Mouse (Mus musculus) heart, embryonic 12.5 days (tissue): Measurements from ENCODE around the gene Gabbr2. TPM values are rescaled to one million over a fixed set of nuclear protein-coding genes. Genes with fewer than 3 reads are reported as not detected.

Source experiments
- ATAC-seq: fragments of 200-750 bp; cut with Nextera tagmentation; 2 replicates; pipeline ENCODE4 v1.8.0; 2017; ENCODE audit warnings: moderate TSS enrichment, moderate library complexity; ENCODE audit not compliant: insufficient number of reproducible peaks, low FRiP score
- H3K27ac ChIP-seq: fragments of 300-500 bp; sonication (generic); 2 replicates; pipeline ENCODE4 v1.5.1; 2016; ENCODE audit warnings: mild to moderate bottlenecking, moderate library complexity; ENCODE audit not compliant: poor library complexity, severe bottlenecking
- H3K27me3 ChIP-seq: fragments of 300-500 bp; sonication (generic); replicated peaks from 2 replicates; pipeline ENCODE4 v1.6.1; 2016; ENCODE audit warnings: mild to moderate bottlenecking, moderate library complexity
- H3K36me3 ChIP-seq: fragments of 300-500 bp; sonication (generic); 2 replicates; pipeline ENCODE4 v1.6.1; 2016; ENCODE audit warnings: mild to moderate bottlenecking, moderate library complexity
- H3K4me1 ChIP-seq: fragments of 300-500 bp; sonication (generic); replicated peaks from 2 replicates; pipeline ENCODE4 v1.6.1; 2016; ENCODE audit warnings: mild to moderate bottlenecking
- H3K4me2 ChIP-seq: fragments of 300-500 bp; sonication (generic); 2 replicates; pipeline ENCODE4 v1.6.1; 2016; ENCODE audit warnings: mild to moderate bottlenecking, moderate library complexity
- H3K4me3 ChIP-seq: fragments of 300-500 bp; sonication (generic); 2 replicates; pipeline ENCODE4 v1.5.1; 2016; ENCODE audit warnings: mild to moderate bottlenecking
- H3K9ac ChIP-seq: fragments of 300-500 bp; sonication (generic); 2 replicates; pipeline ENCODE4 v1.6.1; 2016; ENCODE audit warnings: mild to moderate bottlenecking, moderate library complexity
- H3K9me3 ChIP-seq: fragments of 300-500 bp; sonication (generic); replicated peaks from 2 replicates; pipeline ENCODE4 v1.6.1; 2016; ENCODE audit warnings: mild to moderate bottlenecking, moderate library complexity
- WGBS: fragments of 180-500 bp; shearing (Covaris S2); methylation state at CpG from one replicate; pipeline ENCODE4 v1.1.7; 2016; 5-methylcytosine and 5-hydroxymethylcytosine counted together
- polyA plus RNA-seq: library from polyadenylated mRNA; unstranded; fragments of >200 nt; fragmentation: Nextera tagmentation; extraction: Ambion mirVana; gene quantifications from 2 replicates; pipeline ENCODE4 v1.2.1, GENCODE M21; 2016

The Gabbr2 gene
- polyA plus RNA-seq, 1 experiment from 2014 or later: 0.05 TPM

GRCm38 (mm10) chr4:46716361-46716760, 275.3 kb downstream of the Gabbr2 start:
- H3K27ac ChIP-seq: no peak overlapping the region
- peaks cover 21% of the 10 kb centered on the region for H3K4me1 ChIP-seq
- no peak for ATAC-seq
- H3K4me2 ChIP-seq: no peak overlapping the region
- H3K9ac ChIP-seq: no peak overlapping the region
- no peak overlapping the region for H3K4me3 ChIP-seq
- no peaks in the 10 kb centered on the region; the same call in none of the 2 replicates for H3K27me3 ChIP-seq
- H3K9me3 ChIP-seq: no peaks in the 10 kb centered on the region
- WGBS: 0% methylated on average over 1 of the region's 1 CpGs
- no peaks in the 10 kb centered on the region for H3K36me3 ChIP-seq

GRCm38 (mm10) chr4:46710523-46710922, 281.1 kb downstream of the Gabbr2 start:
- H3K36me3 ChIP-seq: no peaks in the 10 kb centered on the region
- no peaks in the 10 kb centered on the region for H3K9me3 ChIP-seq
- no peak for ATAC-seq
- H3K4me2 ChIP-seq: no peak overlapping the region
- H3K9ac ChIP-seq: no peak overlapping the region
- H3K4me3 ChIP-seq: no peak overlapping the region
- peaks cover 9% of the 10 kb centered on the region for H3K4me1 ChIP-seq
- H3K27me3 ChIP-seq: no peaks in the 10 kb centered on the region
- H3K27ac ChIP-seq: no peak overlapping the region
- WGBS: 57% methylated on average over 4 of the region's 4 CpGs

GRCm38 (mm10) chr4:46710018-46710417, 281.7 kb downstream of the Gabbr2 start:
- 69% methylated on average over 6 of the region's 6 CpGs for WGBS
- no peak overlapping the region for H3K4me3 ChIP-seq
- ATAC-seq: no peak
- H3K27me3 ChIP-seq: no peaks in the 10 kb centered on the region
- H3K9ac ChIP-seq: no peak overlapping the region
- no peak overlapping the region for H3K4me2 ChIP-seq
- H3K9me3 ChIP-seq: no peaks in the 10 kb centered on the region
- H3K27ac ChIP-seq: no peak overlapping the region
- no peaks in the 10 kb centered on the region for H3K36me3 ChIP-seq
- peaks cover 9% of the 10 kb centered on the region for H3K4me1 ChIP-seq

GRCm38 (mm10) chr4:46709492-46709891, 282.2 kb downstream of the Gabbr2 start:
- WGBS: 80% methylated on average over 7 of the region's 7 CpGs
- no peak for ATAC-seq
- H3K27ac ChIP-seq: no peak overlapping the region
- peaks cover 9% of the 10 kb centered on the region for H3K4me1 ChIP-seq
- H3K4me3 ChIP-seq: no peak overlapping the region
- no peaks in the 10 kb centered on the region for H3K36me3 ChIP-seq
- no peaks in the 10 kb centered on the region for H3K27me3 ChIP-seq
- H3K9me3 ChIP-seq: no peaks in the 10 kb centered on the region
- H3K9ac ChIP-seq: no peak overlapping the region
- no peak overlapping the region for H3K4me2 ChIP-seq

- Histone ChIP-seq H3K27me3 (no peaks in the 10 kb centered on the region), H3K9me3 (no peaks in the 10 kb centered on the region), H3K4me2 (no peak overlapping the region), H3K9ac (no peak overlapping the region), H3K27ac (no peak overlapping the region), H3K36me3 (no peaks in the 10 kb centered on the region), H3K4me3 (no peak overlapping the region), H3K4me1 (peaks cover 15% of the 10 kb centered on the region)
- WGBS: 80% methylated on average over 12 of the region's 12 CpGs
- no peak for ATAC-seq
Measured at GRCm38 (mm10) chr4:46705739-46706138, 285.9 kb downstream of the Gabbr2 start.

- no peak overlapping the region for H3K4me3 ChIP-seq
- no peak overlapping the region for H3K4me2 ChIP-seq
- no peak overlapping the region for H3K9ac ChIP-seq
- H3K27ac ChIP-seq: no peak overlapping the region
- peaks cover 15% of the 10 kb centered on the region for H3K4me1 ChIP-seq
- no peaks in the 10 kb centered on the region for H3K36me3 ChIP-seq
- H3K27me3 ChIP-seq: peaks cover 4% of the 10 kb centered on the region; the same call in 1 of the 2 replicates
- 90% methylated on average over 10 of the region's 10 CpGs for WGBS
- ATAC-seq: no peak
- H3K9me3 ChIP-seq: no peaks in the 10 kb centered on the region
Measured at GRCm38 (mm10) chr4:46703146-46703545, 288.5 kb downstream of the Gabbr2 start.

GRCm38 (mm10) chr4:46700223-46700651, 291.4 kb downstream of the Gabbr2 start:
- peaks cover 4% of the 10 kb centered on the region; the same call in 1 of the 2 replicates for H3K27me3 ChIP-seq
- no peak for ATAC-seq
- no peak overlapping the region for H3K27ac ChIP-seq
- H3K9ac ChIP-seq: no peak overlapping the region
- H3K36me3 ChIP-seq: no peaks in the 10 kb centered on the region
- 78% methylated on average over 10 of the region's 10 CpGs for WGBS
- H3K4me1 ChIP-seq: peaks cover 11% of the 10 kb centered on the region
- H3K4me2 ChIP-seq: no peak overlapping the region
- H3K9me3 ChIP-seq: no peaks in the 10 kb centered on the region
- H3K4me3 ChIP-seq: no peak overlapping the region

GRCm38 (mm10) chr4:46696467-46696866, 295.2 kb downstream of the Gabbr2 start:
- H3K9me3 ChIP-seq: peaks cover 2% of the 10 kb centered on the region
- WGBS: 55% methylated on average over 6 of the region's 6 CpGs

GRCm38 (mm10) chr4:46690565-46690964, 301.1 kb downstream of the Gabbr2 start:
- Histone ChIP-seq H3K9ac (no peak overlapping the region), H3K27ac (no peak overlapping the region), H3K27me3 (peaks cover 29% of the 10 kb centered on the region), H3K36me3 (no peaks in the 10 kb centered on the region), H3K4me1 (no peaks in the 10 kb centered on the region), H3K4me2 (no peak overlapping the region), H3K9me3 (peaks cover 5% of the 10 kb centered on the region), H3K4me3 (no peak overlapping the region)
- no peak for ATAC-seq
- whole genome bisulfite sequencing: 79% methylated on average over 8 of the region's 8 CpGs

More at GRCm38 (mm10) chr4:46696467-46696866, 295.2 kb downstream of the Gabbr2 start:
- peaks cover 10% of the 10 kb centered on the region; the same call in 1 of the 2 replicates for H3K27me3 ChIP-seq
- H3K4me3 ChIP-seq: no peak overlapping the region
- ATAC-seq: peak; percentile 36; the same call in 1 of the 2 replicates
- peaks cover 6% of the 10 kb centered on the region for H3K4me1 ChIP-seq
- H3K4me2 ChIP-seq: no peak overlapping the region
- no peaks in the 10 kb centered on the region for H3K36me3 ChIP-seq
- H3K9ac ChIP-seq: no peak overlapping the region
- no peak overlapping the region for H3K27ac ChIP-seq

- WGBS: 81% methylated on average over 8 of the region's 8 CpGs
- Histone ChIP-seq H3K4me2 (no peak overlapping the region), H3K4me1 (no peaks in the 10 kb centered on the region), H3K27me3 (peaks cover 29% of the 10 kb centered on the region), H3K27ac (no peak overlapping the region), H3K9me3 (peaks cover 5% of the 10 kb centered on the region), H3K4me3 (no peak overlapping the region), H3K9ac (no peak overlapping the region), H3K36me3 (no peaks in the 10 kb centered on the region)
- ATAC-seq: no peak
Measured at GRCm38 (mm10) chr4:46690023-46690420, 301.7 kb downstream of the Gabbr2 start.

GRCm38 (mm10) chr4:46689397-46690022, 302.2 kb downstream of the Gabbr2 start:
- ATAC-seq: peak; percentile 18; the same call in 1 of the 2 replicates

More at GRCm38 (mm10) chr4:46689397-46690022, 302.2 kb downstream of the Gabbr2 start:
- Histone ChIP-seq H3K27ac (no peak overlapping the region), H3K4me1 (no peaks in the 10 kb centered on the region), H3K9me3 (peaks cover 5% of the 10 kb centered on the region), H3K4me3 (no peak overlapping the region), H3K27me3 (peaks cover 28% of the 10 kb centered on the region), H3K9ac (no peak overlapping the region), H3K36me3 (no peaks in the 10 kb centered on the region), H3K4me2 (no peak overlapping the region)
- WGBS: 43% methylated on average over 15 of the region's 15 CpGs
